Mouse (Mus musculus) gastrocnemius, adult 2 months (tissue): ENCODE measurements around the gene Exoc3l2. TPM values are rescaled to one million over a fixed set of nuclear protein-coding genes. Genes with fewer than 3 reads are reported as not detected.
A peak's percentile ranks its signal among the peaks of the same experiment; 100 is the strongest.

Experiments
- DNase-seq: peaks from one replicate; pipeline ENCODE4 v3.0.0; 2022
- H3K27ac ChIP-seq: fragments of 200-600 bp; 2 replicates; pipeline ENCODE4 v1.8.1; 2022; ENCODE audit warnings: mild to moderate bottlenecking
- H3K4me3 ChIP-seq: fragments of 200-600 bp; 2 replicates; pipeline ENCODE4 v1.8.1; 2022; ENCODE audit warnings: mild to moderate bottlenecking, moderate library complexity
- CTCF ChIP-seq: fragments of 200-600 bp; IDR thresholded peaks from 2 replicates; pipeline ENCODE4 v1.8.1; 2022; ENCODE audit warnings: antibody characterized with exemption, mild to moderate bottlenecking, moderate library complexity
- intact Hi-C: fragments of 180-260 bp; cut with DNase I; formaldehyde crosslinking; loops from one replicate; pipeline ENCODE4 v1.15.1; 2025
- total RNA-seq, 2 experiments: library from RNA; stranded (reverse); gene quantifications; 2 replicates each; pipeline ENCODE4 v1.2.3; 2021

The Exoc3l2 gene
- total RNA-seq, 2 experiments from 2014 or later, result 0.41 to 0.73 TPM

GRCm38 (mm10) chr7:19436276-19436675 is 26.9 kb upstream of the Exoc3l2 start:
- TF ChIP-seq CTCF, result no peak
- no peak for DNase-seq
- Histone ChIP-seq H3K27ac (no peak overlapping the region), H3K4me3 (no peak overlapping the region)
- intact Hi-C loops, result no loop called here

DNA sequence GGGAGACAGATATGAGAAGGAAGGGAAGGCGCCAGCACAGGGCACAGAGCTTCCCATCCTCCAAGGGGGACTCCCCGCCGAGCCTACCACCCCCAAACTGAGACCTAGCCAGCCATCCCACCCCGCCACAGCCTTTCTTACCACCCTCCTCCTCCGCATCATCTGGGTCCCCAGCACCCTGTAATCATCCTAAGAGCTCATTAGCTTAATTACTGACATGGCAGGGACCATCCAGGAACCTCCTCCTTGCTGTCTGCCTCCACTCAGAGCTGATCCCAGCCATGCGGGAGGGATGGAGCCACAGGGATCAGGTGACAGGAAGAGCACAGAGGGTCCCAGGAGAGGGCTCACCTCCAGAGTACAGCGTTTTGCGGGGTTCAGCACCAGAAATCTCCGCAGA is 26.1 kb upstream of the Exoc3l2 start:
- intact Hi-C loops, result no loop called here
- Histone ChIP-seq H3K4me3 (no peak overlapping the region), H3K27ac (no peak overlapping the region)
- no peak for TF ChIP-seq CTCF
- no peak for DNase-seq

DNA sequence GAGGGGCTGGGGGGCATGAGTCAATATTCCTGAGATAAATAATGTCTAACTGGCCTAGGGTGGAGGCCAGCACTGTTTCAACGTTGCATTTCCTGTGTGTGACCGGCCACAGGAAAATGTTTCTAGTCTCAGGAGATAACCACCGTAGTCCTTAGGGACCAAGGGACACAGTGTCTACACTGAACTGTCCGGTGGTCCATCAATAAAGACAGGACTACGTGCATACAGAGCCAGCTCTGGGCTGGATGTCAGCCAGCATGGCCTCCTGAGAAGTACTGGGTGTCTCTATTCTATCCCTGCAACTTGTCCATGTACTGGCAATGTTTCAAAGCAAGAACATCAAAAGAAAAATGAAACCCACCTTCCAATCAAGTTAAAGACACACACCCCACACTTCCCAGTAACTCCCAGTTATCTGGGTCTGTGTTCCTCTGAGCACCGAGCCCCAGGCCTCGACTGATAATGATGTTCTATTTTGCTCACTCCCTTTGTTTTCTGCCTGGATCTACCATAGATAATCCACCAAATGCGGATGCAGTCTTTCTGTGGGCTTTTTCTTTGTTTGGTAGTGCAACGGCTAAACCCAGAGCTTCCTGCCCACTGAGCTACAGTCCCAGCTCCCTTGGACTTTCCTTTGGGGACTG is 21.6 kb upstream of the Exoc3l2 start:
- intact Hi-C loops, result no loop called here
- Histone ChIP-seq H3K27ac (no peak overlapping the region), H3K4me3 (no peak overlapping the region)
- no peak for DNase-seq
- TF ChIP-seq CTCF, result no peak

- DNase-seq, result peak; percentile 84
- peak; percentile 94 for TF ChIP-seq CTCF
- Histone ChIP-seq H3K4me3 (no peak overlapping the region), H3K27ac (no peak overlapping the region)
- intact Hi-C loops, result no loop called here
These were observed 19.8 kb upstream of the Exoc3l2 start for GRCm38 (mm10) chr7:19443344-19443743.

- H3K27ac ChIP-seq, result no peak overlapping the region
- intact Hi-C loops, result no loop called here
- H3K4me3 ChIP-seq, result no peak overlapping the region
- DNase-seq, result no peak
- TF ChIP-seq CTCF, result no peak
These were observed 18.3 kb upstream of the Exoc3l2 start for GRCm38 (mm10) chr7:19444801-19445200.

DNA sequence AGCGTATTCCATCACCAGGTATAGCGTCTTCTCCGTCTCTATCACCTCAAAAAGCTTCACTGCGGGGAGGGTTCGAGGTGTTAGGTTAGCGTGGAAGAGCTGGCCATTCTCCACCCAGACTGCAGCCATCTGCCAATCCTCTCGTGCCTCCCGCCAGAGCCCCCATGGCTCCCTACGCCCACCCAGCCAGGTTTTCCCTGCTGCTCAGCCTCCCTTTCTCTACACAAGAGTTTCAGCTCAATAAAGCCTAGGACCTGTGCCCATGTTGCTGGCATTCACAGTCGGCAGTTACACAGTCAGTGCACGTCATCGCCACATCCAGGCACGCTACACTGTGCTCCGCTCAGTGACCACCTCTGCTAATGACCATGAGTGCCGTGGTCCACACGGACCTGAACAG is 15.4 kb upstream of the Exoc3l2 start:
- TF ChIP-seq CTCF, result no peak
- intact Hi-C loops, result no loop called here
- H3K4me3 ChIP-seq, result no peak overlapping the region
- H3K27ac ChIP-seq, result no peak overlapping the region
- no peak for DNase-seq

- Histone ChIP-seq H3K4me3 (no peak overlapping the region), H3K27ac (no peak overlapping the region)
- TF ChIP-seq CTCF, result no peak
- intact Hi-C loops, result no loop called here
- DNase-seq, result no peak
These were observed 14.0 kb upstream of the Exoc3l2 start for GRCm38 (mm10) chr7:19449165-19449564.

GRCm38 (mm10) chr7:19455186-19455585 is 7.9 kb upstream of the Exoc3l2 start:
- intact Hi-C loops, result loop anchor here (5.0 kb wide), 2 partner anchors 48 to 117 kb away; no protein-coding TSS in a partner anchor
- no peak for DNase-seq
- no peak for TF ChIP-seq CTCF
- H3K27ac ChIP-seq, result no peak overlapping the region
- no peak overlapping the region for H3K4me3 ChIP-seq

DNA sequence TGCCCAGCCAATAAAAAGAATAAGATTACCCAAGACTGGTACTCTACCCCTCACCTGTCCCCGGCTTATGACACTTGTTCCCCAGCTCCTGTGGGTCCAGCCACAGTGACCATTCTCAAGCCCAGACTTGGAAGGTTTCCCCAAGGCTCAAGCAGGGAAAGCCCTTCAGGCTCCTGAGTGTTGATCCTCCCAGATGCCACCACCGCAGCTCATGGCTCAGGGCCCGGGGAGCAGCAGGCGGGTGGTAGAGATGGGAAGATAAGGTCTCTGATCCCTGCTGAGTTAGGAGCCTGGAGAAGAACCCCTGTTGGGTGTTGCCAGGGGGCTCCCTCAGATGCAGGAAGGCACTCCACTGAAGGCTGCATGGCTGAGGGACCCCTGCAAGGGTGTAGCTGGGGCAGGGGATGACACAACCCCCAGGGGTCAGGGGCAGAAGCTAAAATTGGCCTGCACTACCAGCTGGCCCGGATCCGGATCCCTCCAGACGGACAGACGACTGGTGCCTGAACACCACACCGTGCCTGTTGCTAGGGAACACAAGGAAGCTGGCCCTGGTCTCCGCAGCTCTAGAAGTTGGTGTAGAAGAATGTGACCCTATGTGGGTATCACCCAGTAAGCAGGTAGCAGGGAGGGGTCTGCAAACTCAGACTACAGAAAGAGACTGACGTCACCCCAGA is 7.2 kb upstream of the Exoc3l2 start:
- Histone ChIP-seq H3K4me3 (peak overlapping the region; percentile 15; the same call in 1 of the 2 replicates), H3K27ac (no peak overlapping the region)
- DNase-seq, result no peak
- TF ChIP-seq CTCF, result no peak
- intact Hi-C loops, result loop anchor here (5.0 kb wide), 2 partner anchors 49 to 116 kb away; no protein-coding TSS in a partner anchor

GRCm38 (mm10) chr7:19456628-19457027 is 6.5 kb upstream of the Exoc3l2 start:
- Histone ChIP-seq H3K4me3 (peak overlapping the region; percentile 97), H3K27ac (no peak overlapping the region)
- intact Hi-C loops, result loop anchor here (5.0 kb wide), 2 partner anchors 49 to 116 kb away; no protein-coding TSS in a partner anchor
- no peak for DNase-seq
- no peak for TF ChIP-seq CTCF

DNA sequence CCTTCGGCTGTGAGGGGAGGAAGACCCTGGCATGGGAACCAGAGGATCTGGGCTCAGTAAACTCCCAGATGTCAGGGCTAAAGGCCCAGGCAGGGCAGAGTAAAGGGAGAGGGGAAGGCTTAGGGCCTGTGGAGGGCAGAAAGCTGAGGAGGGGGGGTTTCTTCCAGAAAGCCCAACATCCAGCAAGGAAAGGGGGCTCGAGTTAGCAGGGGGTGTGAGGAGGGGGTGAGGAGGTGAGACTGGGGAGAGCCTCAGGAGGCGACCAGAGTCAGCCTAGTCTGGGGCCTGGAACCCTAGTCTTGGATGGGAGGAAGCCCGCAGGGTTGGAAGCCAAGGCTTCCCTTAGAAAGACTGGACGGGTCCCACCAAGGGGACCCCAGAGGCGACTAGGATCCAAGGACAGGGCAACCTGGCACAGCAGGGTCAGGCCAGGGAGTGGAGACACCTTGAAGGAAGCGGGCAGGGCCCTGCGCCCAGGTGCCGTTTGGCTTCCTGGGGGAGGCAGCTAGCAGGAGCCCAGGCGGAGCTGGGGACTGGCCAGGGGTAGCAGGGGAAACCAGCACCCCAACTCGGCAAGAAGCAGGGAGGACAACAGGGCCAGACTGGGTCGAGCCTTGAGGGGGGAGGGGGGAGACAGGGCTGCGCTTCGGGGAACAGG is 5.6 kb upstream of the Exoc3l2 start:
- no peak for TF ChIP-seq CTCF
- peak overlapping the region; percentile 90 for H3K27ac ChIP-seq
- intact Hi-C loops, result loop anchor here (5.0 kb wide), 2 partner anchors 50 to 115 kb away; no protein-coding TSS in a partner anchor
- peak overlapping the region; percentile 97 for H3K4me3 ChIP-seq
- peak; percentile 67 for DNase-seq

DNA sequence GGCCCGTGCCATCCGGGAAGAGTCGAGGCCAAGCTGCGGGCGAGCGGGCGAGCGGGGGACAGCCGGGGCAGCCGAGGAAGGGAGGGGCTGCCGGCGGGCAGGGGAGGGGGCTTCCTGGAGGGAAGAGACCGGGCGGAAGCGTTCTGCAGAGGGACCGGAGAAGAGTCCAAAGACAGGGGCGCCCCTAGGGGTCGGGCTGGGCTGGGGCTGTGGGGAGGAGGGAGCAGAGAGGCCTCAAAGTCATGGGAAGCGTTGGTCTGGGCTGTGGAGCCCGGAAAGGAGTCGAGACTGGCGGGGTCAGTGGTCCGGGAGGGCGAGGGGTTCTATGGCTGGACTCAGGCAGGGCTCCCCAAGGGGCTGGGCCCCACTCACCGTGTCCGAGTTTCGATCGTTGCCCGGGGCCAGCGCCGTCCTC is 5.1 kb upstream of the Exoc3l2 start:
- H3K4me3 ChIP-seq, result peak overlapping the region; percentile 97
- peak overlapping the region; percentile 90 for H3K27ac ChIP-seq
- intact Hi-C loops, result loop anchor here (5.0 kb wide), 2 partner anchors 51 to 114 kb away; no protein-coding TSS in a partner anchor
- DNase-seq, result no peak
- TF ChIP-seq CTCF, result peak; percentile 40

DNA sequence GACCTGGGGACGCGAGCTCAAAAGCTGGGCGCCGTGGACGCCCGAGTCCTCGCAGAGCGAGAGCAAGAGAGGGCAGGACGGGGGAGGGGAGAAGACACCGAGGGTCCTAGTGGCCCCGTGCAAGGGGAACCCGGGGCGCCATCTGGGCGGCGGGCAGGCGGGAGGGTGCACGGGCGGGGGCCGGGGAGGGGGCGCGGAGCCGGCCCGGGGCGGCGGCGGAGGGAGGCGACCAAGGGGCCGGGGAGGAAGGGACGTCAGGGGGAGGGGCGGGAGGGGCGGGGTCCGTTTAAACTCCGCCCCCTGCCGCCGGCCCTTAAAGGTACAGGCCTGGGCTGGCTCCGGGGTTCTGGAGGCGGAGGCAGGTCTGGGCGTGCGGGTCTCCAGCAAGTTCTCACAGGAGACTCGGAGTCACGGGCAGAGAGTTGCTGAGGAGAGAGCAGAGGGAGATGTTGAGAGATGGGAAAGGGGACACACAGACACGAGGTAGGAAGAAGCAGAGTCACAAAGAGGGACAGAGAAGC is 4.5 kb upstream of the Exoc3l2 start, which contains the start of gene Mark4:
Mark4 (minus strand) TSS at position 231 of the 521 bp plus-strand sequence.
- DNase-seq, result peak; percentile 87
- peak within 1 kb of the TSS; percentile 90 for H3K27ac ChIP-seq
- TF ChIP-seq CTCF, result no peak
- H3K4me3 ChIP-seq, result peak within 1 kb of the TSS; percentile 97
- intact Hi-C loops, result loop anchor here (5.0 kb wide), 2 partner anchors 51 to 114 kb away; no protein-coding TSS in a partner anchor
